Mouse (Mus musculus): ENCODE measurements around the gene Ints7.

Ints7 gene

DNA sequence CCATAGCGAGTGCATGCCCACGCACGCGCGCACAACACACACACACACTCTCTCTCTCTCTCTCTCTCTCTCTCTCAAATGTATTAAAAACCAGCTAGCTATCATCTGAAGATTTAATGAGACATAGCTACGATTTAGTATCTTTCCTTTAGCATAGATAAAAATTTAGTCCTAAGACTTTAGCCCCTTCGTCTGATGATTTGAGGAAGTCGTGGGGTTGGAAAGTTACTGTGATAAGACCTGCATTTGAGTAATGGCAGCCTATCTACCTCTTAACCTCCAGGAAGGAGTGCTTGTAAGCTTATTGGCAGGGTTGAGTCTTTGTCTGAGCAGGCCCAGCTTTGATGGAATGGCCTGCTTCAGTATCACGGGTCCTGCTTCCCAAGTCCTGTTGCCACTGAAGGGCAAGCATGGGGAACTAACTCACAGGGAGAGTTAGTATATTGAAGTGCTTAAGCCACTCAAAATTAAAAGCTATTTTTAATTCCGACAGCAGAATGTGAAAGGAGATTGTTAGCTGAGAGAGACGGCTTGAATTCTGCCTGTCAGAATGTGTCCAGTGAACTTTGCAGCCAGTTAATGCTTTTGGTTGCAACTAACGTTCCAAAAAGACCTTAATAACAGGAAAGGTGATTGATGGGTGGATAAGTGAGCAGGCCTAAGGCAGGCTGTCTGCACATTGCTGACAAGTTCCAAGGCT lies 42.8 kb downstream of the Ints7 start:
- in situ Hi-C loops (cut with MboI; ENCODE audit: low pct_unique_long_range_greater_than_20kb in 1 of 2, low sequenced_read_pairs in 2 of 2, unreplicated experiment in 1 of 2) = loop anchor here in 1 of 2 experiments (25.0 kb wide), 1 partner anchor 194 kb away; the partner anchor contains the start of gene Nek2

GRCm38 (mm10) chr1:191621096-191621495 lies 45.7 kb downstream of the Ints7 start:
- in situ Hi-C loops (cut with MboI; ENCODE audit: low pct_unique_long_range_greater_than_20kb in 1 of 2, low sequenced_read_pairs in 2 of 2, unreplicated experiment in 1 of 2) = loop anchor here in 1 of 2 experiments (25.0 kb wide), 1 partner anchor 191 kb away; the partner anchor contains the start of gene Nek2

DNA sequence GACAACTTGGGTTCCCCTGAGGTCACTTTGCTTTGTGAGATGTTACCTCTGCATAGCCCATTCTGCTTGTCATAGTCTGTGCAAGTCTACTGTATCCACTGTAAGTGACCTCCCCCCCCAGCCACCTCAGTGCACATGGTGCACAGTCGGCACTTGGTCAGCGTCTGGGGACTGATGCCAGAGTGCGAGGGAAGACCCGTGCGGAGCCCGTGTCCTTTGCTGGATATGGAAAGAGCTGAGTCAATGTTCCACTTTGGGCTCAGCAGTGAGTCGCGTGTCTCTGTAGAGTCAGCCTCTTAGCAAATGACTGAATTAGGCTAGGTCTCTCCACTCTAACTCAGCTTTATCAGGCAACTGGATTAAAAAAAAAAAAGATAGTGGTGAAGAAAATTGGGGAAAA lies 47.4 kb downstream of the Ints7 start:
- in situ Hi-C loops (cut with MboI; ENCODE audit: low pct_unique_long_range_greater_than_20kb in 1 of 2, low sequenced_read_pairs in 2 of 2, unreplicated experiment in 1 of 2) = loop anchor here in 1 of 2 experiments (25.0 kb wide), 1 partner anchor 190 kb away; the partner anchor contains the start of gene Nek2

- in situ Hi-C loops (cut with MboI; ENCODE audit: low pct_unique_long_range_greater_than_20kb in 1 of 2, low sequenced_read_pairs in 2 of 2, unreplicated experiment in 1 of 2) = loop anchor here in 1 of 2 experiments (25.0 kb wide), 1 partner anchor 188 kb away; the partner anchor contains the start of gene Nek2
Observed at GRCm38 (mm10) chr1:191624492-191624891, 49.1 kb downstream of the Ints7 start.

- in situ Hi-C loops (cut with MboI; ENCODE audit: low pct_unique_long_range_greater_than_20kb in 1 of 2, low sequenced_read_pairs in 2 of 2, unreplicated experiment in 1 of 2) = no loop called here
Observed at GRCm38 (mm10) chr1:191625026-191625425, 49.6 kb downstream of the Ints7 start.

- in situ Hi-C loops (cut with MboI; ENCODE audit: low pct_unique_long_range_greater_than_20kb in 1 of 2, low sequenced_read_pairs in 2 of 2, unreplicated experiment in 1 of 2) = no loop called here
Observed at GRCm38 (mm10) chr1:191625620-191626019, 50.2 kb downstream of the Ints7 start.

DNA sequence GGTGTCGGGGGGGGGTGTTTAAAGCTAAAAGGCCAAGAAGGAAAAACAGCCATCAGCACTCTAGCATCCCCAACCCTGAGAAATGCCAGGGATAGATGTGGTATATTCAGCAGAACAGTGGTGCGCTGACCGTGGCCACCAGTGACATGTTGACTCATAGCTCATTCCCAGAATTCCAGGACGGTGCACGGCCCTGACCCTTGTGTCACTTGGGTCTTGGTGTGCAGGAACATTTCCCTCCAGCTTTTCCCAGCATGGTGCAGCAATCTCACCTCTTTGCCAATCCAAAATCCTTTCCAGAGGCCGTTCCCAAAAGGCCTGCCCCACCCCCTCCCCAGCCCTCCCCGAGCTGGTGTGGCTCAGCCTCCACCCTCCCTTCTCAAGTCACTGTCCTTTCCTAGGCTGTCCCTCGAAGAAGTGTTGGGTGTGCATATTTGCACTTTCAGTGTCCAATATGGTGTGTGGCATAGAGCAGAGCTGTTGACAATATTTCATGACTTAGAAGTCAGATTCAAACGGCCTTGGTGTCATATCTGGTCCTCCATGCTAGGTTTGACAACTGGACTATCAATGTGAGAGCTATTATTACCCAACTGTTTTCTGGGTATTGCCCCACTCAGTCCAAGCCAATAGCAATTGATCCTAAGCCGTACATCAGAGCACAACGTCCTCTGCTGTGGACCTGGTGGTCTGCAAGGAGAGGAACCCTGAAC lies 53.2 kb downstream of the Ints7 start:
- in situ Hi-C loops (cut with MboI; ENCODE audit: low pct_unique_long_range_greater_than_20kb in 1 of 2, low sequenced_read_pairs in 2 of 2, unreplicated experiment in 1 of 2) = no loop called here

DNA sequence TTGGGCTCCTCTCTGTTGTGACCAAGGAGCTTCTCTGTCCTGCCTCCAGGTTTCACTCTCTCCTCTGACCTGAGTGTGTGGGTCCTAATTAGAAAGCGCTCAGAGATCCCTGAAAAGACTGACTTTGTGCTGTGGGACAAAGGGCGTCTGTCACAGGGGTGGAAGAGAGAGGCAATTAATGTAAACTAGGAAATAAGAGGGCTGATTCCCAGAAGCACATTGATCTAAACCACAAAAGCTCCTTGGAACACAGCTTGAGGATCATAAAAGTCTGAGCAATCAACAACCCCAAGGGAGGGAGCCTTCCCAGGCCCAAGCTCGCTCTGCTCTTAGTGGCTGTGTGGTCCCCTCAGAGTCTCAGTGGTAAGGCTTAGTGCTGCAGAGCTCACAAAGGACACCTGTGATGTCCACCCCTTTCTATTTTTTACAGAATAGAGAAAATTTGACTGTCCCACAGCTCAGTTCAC lies 53.8 kb downstream of the Ints7 start:
- in situ Hi-C loops (cut with MboI; ENCODE audit: low pct_unique_long_range_greater_than_20kb in 1 of 2, low sequenced_read_pairs in 2 of 2, unreplicated experiment in 1 of 2) = no loop called here

DNA sequence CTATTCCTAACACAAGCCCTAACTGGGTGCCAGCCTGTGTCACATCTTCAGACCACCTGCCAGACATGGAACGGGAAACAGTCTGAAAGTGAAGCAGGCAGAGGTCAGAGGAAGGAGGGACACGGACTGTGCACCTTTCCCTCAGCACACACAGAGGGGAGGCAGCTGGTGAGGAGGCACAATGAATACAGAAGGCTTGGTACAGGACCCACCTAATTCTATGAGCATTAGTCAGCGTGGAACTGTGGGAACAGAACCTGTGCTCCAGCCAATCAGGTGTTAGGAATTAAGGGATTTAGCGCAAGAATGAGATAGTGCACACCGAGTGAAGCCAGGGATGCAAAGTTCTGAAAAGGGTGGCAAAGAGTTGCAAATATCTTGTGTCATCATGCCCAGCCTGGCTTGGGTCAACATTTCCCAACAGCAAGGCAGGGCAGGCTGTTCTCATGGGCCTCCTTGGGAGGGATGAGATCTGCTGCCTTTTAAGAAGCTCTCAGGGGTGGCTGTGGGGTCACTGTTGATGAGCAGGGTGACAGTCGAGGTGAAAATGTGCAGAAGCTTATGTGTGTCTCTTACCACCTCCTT lies 57.2 kb downstream of the Ints7 start:
- in situ Hi-C loops (cut with MboI; ENCODE audit: low pct_unique_long_range_greater_than_20kb in 1 of 2, low sequenced_read_pairs in 2 of 2, unreplicated experiment in 1 of 2) = no loop called here

DNA sequence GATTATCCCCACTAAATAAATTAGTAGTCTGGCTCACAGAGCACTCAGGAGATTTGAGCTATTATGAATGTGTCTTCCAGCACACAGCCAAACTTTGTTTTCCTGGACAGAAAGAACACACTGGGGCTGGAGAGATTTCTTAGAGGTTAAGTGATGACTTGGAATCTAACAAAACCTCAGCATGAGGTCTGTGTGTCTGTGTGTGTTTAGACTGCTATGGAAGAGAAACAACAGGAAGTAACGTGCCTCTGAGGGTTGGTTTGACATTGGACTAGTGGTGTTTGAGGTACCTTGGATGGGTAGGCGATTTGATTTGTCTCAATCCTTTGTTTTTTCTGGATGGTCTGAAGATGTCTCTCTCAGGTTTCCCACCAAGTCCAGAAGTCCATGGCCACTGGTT lies 58.7 kb downstream of the Ints7 start:
- in situ Hi-C loops (cut with MboI; ENCODE audit: low pct_unique_long_range_greater_than_20kb in 1 of 2, low sequenced_read_pairs in 2 of 2, unreplicated experiment in 1 of 2) = no loop called here

DNA sequence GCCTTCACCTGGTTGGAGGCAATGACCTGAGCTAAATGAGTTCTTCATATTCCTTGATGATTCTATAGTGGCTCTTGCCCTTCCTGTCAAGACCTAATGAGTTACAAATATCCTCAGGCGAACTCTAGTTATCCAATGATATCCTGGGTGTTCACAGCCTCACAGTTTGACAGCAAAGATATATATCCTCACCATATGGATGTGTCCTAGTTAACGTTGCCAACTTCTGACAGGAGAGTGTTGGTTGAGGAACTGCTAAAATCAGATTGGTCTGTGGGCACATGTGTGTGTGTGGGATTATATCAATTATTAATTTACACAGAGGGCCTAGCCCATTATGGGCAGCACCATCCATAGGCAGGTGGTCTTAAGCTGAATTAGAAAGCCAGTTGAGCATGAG lies 63.0 kb downstream of the Ints7 start:
- in situ Hi-C loops (cut with MboI; ENCODE audit: low pct_unique_long_range_greater_than_20kb in 1 of 2, low sequenced_read_pairs in 2 of 2, unreplicated experiment in 1 of 2) = no loop called here

DNA sequence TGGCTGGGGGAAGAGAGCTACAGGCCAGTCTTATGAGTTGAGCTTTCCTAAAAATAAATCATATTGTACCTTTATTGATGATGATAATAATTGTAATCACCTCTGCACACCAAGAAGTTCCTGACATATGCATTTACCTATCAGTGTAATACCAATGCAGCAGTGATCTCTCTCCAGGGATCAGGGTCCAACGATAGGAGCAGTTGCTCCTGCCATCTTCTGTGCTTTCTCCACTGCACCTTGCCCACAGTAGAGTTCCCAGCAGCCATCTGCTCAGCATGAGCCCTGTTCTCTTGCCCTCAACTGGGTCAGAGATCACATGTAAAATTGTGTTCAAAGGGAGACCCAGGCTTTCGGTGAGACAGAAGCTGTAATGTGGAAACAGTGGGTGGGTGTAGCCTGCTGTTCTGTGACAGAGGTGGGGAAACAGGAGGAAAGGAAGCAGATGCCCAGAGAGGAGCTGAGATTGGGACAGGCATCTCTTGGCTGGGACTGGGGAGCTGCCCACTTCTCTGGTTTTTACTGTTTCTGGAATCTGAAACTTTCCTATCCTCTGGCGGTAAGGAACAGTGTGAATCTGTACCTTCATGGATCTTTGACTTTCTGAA lies 63.9 kb downstream of the Ints7 start:
- in situ Hi-C loops (cut with MboI; ENCODE audit: low pct_unique_long_range_greater_than_20kb in 1 of 2, low sequenced_read_pairs in 2 of 2, unreplicated experiment in 1 of 2) = no loop called here

DNA sequence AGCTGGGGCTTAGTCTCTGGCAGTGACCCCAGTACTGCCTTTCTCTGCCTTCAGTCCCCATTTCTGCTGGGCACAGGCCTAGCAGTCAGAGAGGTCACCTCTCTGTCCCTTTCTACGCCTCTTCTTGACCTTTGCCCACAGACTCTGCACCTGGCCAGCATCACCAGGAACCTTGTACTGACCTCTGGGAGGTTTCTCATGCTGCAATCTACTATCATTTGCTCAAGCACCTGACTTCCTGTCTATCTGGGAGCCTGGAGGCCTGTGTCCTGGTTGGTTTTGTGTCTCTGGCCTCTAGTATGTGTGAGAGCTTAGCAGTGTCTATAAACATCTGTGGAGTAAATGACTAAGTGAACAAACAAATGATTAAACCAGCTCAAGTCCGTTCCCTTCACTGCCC lies 64.7 kb downstream of the Ints7 start:
- in situ Hi-C loops (cut with MboI; ENCODE audit: low pct_unique_long_range_greater_than_20kb in 1 of 2, low sequenced_read_pairs in 2 of 2, unreplicated experiment in 1 of 2) = no loop called here

- in situ Hi-C loops (cut with MboI; ENCODE audit: low pct_unique_long_range_greater_than_20kb in 1 of 2, low sequenced_read_pairs in 2 of 2, unreplicated experiment in 1 of 2) = no loop called here
Observed at GRCm38 (mm10) chr1:191640848-191641247, 65.4 kb downstream of the Ints7 start.

DNA sequence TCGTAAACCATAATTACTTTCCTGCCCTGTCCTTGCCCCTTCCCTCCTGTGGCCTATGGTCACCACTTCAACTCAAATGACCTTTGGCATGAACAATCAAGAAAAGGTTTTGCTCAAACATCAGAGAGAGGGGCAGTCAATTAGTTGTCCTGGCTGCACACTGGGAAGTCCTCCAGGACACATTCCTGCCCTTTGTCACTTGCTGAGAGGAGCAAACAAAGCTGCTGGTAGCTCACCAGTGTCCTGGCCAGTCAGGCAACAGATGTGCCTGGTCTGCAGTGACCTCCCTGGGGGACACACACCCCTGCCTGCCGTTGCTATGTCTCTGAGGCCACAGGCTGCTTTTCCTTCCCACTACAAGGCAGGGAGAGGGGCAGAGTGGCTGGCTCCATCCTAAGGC lies 66.0 kb downstream of the Ints7 start:
- in situ Hi-C loops (cut with MboI; ENCODE audit: low pct_unique_long_range_greater_than_20kb in 1 of 2, low sequenced_read_pairs in 2 of 2, unreplicated experiment in 1 of 2) = no loop called here

DNA sequence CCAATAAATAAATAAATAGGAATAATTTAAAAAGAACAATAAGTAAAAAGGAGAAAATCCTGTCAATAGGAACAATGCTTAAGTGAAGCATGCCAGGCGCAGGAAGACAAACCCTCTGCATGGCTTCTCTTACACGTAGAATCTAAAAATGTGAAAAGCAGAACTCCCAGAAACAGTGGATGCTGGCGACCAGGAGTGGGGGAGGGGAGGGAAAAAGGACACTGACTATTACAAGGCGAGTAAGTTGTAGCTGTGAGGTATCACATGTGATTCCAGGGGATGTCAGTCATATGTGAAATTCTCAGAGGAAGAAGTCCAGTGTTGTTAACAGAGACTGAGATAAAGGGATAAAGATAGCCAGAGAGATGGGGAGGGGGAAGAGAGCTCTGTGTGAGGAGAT lies 67.5 kb downstream of the Ints7 start:
- in situ Hi-C loops (cut with MboI; ENCODE audit: low pct_unique_long_range_greater_than_20kb in 1 of 2, low sequenced_read_pairs in 2 of 2, unreplicated experiment in 1 of 2) = no loop called here

GRCm38 (mm10) chr1:191645921-191646320 lies 70.5 kb downstream of the Ints7 start:
- in situ Hi-C loops (cut with MboI; ENCODE audit: low pct_unique_long_range_greater_than_20kb in 1 of 2, low sequenced_read_pairs in 2 of 2, unreplicated experiment in 1 of 2) = no loop called here

DNA sequence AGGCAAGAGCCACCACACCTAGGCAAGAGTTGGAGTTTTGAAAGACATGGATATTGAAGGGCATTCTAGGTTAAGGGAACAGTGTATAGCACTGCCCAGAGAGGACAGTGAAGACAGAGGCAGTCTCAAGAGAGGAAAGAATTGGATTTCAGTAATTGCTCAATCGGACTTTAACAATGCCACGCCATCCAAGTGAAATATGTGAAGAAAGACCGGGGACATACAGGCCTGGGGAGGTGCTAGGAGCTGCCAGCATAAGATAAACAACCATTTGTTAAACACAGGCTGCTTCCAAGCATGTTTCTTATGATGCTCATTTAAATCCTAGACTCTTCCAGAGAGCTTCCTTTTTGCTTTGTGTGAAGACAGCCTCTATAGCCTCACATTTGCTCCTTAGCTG lies 72.2 kb downstream of the Ints7 start:
- in situ Hi-C loops (cut with MboI; ENCODE audit: low pct_unique_long_range_greater_than_20kb in 1 of 2, low sequenced_read_pairs in 2 of 2, unreplicated experiment in 1 of 2) = no loop called here

GRCm38 (mm10) chr1:191659441-191659840 lies 84.0 kb downstream of the Ints7 start:
- in situ Hi-C loops (cut with MboI; ENCODE audit: low pct_unique_long_range_greater_than_20kb in 1 of 2, low sequenced_read_pairs in 2 of 2, unreplicated experiment in 1 of 2) = no loop called here
